In the genomic region with DNA sequence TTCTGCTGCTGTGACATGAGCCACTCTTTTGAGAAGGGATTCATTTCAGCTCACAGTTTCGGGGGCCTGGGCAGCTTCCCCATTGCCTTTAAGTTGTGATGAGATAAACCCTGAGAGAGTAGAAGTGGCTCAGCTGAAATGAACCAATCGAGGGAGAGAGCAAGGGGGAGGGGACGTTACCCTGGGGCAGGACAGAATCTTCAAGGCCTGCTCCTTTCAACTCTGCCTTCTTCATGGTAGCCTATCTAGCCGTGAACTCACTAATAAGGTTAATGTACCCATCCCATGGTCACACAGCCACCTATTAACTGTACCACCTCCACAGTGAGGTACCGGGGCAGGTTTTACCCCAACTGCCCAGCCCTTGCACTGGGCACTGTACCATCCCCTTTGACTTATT, we compare ENCODE assay signal across 16 mouse cellular contexts.
"Had no signal": no experiment of that assay in that cellular context is flagged by ENCODE, and none has a peak within 500 bp of the region (broad histone marks: within the 10 kb centered on the region; RNA-seq: fewer than 3 reads in every experiment).

No protein-coding gene starts in this region.

- DNase-seq: retina, postnatal 1 day; right cerebral cortex, adult 18-20 months; right cerebral cortex, postnatal 14 days; right cerebral cortex, postnatal 25 days; right cerebral cortex, postnatal 4 days; spleen, adult 18-20 months; thymus, adult 18-20 months; thymus, adult 2 months; thymus, postnatal 14 days; thymus, postnatal 25 days; thymus, postnatal 36 days; thymus, postnatal 4 days had no signal

- H3K27ac ChIP-seq: neural tube, embryonic 13.5 days; neural tube, embryonic 15.5 days; stomach, embryonic 15.5 days; stomach, postnatal 0 days had no signal

- H3K4me2 ChIP-seq: neural tube, embryonic 13.5 days; neural tube, embryonic 15.5 days; stomach, embryonic 15.5 days had no signal

- H3K9me3 ChIP-seq: neural tube, embryonic 13.5 days; neural tube, embryonic 15.5 days; stomach, embryonic 15.5 days had no signal

- H3K4me1 ChIP-seq: neural tube, embryonic 13.5 days; neural tube, embryonic 15.5 days; stomach, embryonic 15.5 days had no signal

- H3K9ac ChIP-seq: neural tube, embryonic 13.5 days; neural tube, embryonic 15.5 days; stomach, embryonic 15.5 days had no signal

- H3K27me3 ChIP-seq: neural tube, embryonic 13.5 days; neural tube, embryonic 15.5 days; stomach, embryonic 15.5 days had no signal

- H3K4me3 ChIP-seq: neural tube, embryonic 13.5 days; neural tube, embryonic 15.5 days; stomach, embryonic 15.5 days had no signal
